Comparison of ENCODE assay signal across 14 mouse cellular contexts in the genomic region with DNA sequence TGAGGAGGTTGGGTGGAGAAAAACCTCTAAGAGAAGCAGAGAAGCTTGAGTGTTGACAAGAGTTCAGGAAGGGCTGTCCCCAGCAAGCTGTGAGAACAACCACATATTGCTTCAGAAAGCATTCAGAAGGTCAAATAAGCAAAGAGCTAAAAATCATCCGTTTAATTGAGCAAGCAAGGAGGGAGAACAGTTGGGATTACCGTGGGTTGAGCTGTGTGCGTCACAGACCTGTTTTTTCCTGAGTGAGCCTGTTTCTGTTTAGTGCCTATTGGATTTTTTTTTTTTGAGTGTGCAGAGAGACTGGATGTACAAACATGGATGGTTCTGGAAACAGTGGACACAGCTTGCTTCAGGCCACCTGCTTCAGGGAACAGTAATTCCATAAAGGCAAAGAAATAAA.
"Had no signal": no experiment of that assay in that cellular context is flagged by ENCODE, and none has a peak within 500 bp of the region (broad histone marks: within the 10 kb centered on the region; RNA-seq: fewer than 3 reads in every experiment).

No protein-coding gene starts in this region.

- H3K36me3 ChIP-seq: intestine, embryonic 15.5 days; kidney, embryonic 15.5 days; limb, embryonic 12.5 days; liver, embryonic 13.5 days; midbrain, embryonic 15.5 days had no signal

- H3K9me3 ChIP-seq: intestine, embryonic 15.5 days; kidney, embryonic 15.5 days; limb, embryonic 12.5 days; liver, embryonic 13.5 days; midbrain, embryonic 15.5 days had no signal

- H3K4me1 ChIP-seq: limb, embryonic 12.5 days; liver, embryonic 13.5 days; megakaryocyte, embryonic 14.5 days; midbrain, embryonic 15.5 days had no signal

- H3K27ac ChIP-seq: intestine, embryonic 15.5 days; kidney, embryonic 15.5 days; limb, embryonic 12.5 days; liver, embryonic 13.5 days; midbrain, embryonic 15.5 days; stomach, postnatal 0 days had no signal

- DNase-seq: kidney, adult 18-20 months; kidney, postnatal 14 days; liver; liver, embryonic 13.5 days; lung, postnatal 4 days; right cerebral cortex, adult 18-20 months; thymus, postnatal 4 days had no signal

- H3K4me3 ChIP-seq: intestine, embryonic 15.5 days; kidney, embryonic 15.5 days; limb, embryonic 12.5 days; liver, embryonic 13.5 days; megakaryocyte, embryonic 14.5 days; midbrain, embryonic 15.5 days had no signal

- H3K9ac ChIP-seq: intestine, embryonic 15.5 days; kidney, embryonic 15.5 days; limb, embryonic 12.5 days; liver, embryonic 13.5 days; midbrain, embryonic 15.5 days had no signal

- H3K27me3 ChIP-seq: intestine, embryonic 15.5 days; kidney, embryonic 15.5 days; limb, embryonic 12.5 days; liver, embryonic 13.5 days; megakaryocyte, embryonic 14.5 days; midbrain, embryonic 15.5 days had no signal

- H3K4me2 ChIP-seq: intestine, embryonic 15.5 days; kidney, embryonic 15.5 days; limb, embryonic 12.5 days; liver, embryonic 13.5 days; midbrain, embryonic 11.5 days; midbrain, embryonic 15.5 days had no signal

- ATAC-seq: intestine, embryonic 15.5 days; midbrain, embryonic 15.5 days had no signal
